Mouse (Mus musculus): ENCODE results near the gene Carm1.
A peak's percentile ranks its signal among the peaks of the same experiment; 100 is the strongest.
"Not testable (repeated sequence)": the region's sequence is repeated elsewhere in the genome, so short reads cannot be mapped to it uniquely, and the experiment has no call there.

Gene Carm1

DNA sequence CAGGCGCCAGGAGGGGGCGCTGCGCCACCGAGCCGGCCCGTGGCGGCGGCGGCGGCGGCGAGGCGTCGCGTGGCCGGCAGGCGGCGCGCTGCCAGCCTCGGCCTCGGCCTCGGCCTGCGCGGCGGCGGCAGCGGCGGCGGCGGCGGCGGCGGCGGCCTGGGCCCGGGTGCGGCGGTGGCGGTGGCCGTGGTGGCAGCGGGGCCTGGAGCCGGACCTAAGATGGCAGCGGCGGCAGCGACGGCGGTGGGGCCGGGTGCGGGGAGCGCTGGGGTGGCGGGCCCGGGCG lies at the start of gene Carm1:
Carm1 (plus strand) TSS at position 106 of the 286 bp plus-strand sequence.
- DNase-seq (ENCODE audit: low read depth, low spot score): no peak

DNA sequence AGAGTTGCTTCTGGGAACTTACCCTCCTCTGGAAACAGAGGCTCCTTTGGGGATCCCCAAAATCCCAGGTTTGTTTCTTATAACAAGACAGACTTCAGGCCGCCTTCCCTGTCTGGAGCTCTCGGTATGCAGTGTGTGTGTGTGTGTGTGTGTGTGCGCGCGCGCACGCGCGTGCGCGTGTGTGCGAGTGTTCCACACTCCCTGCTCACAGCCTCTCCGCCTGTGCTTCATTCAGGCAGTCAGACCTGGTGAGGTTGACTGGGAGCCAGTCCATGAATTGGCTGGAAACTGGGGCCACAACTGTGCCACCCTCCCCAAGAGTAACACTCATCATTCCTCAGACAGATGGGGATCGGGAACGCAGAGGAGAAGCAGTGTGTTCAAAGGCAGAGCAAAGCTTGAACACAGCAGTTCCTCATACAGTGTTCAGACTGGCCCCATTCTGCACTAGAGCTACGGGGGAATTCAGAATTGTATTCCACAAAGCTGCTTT lies 49.6 kb upstream of the Carm1 start:
- DNase-seq (ENCODE audit: low read depth, low spot score): no peak

GRCm38 (mm10) chr9:21497664-21498063 lies 49.0 kb upstream of the Carm1 start:
- DNase-seq (ENCODE audit: low read depth, low spot score): no peak

DNA sequence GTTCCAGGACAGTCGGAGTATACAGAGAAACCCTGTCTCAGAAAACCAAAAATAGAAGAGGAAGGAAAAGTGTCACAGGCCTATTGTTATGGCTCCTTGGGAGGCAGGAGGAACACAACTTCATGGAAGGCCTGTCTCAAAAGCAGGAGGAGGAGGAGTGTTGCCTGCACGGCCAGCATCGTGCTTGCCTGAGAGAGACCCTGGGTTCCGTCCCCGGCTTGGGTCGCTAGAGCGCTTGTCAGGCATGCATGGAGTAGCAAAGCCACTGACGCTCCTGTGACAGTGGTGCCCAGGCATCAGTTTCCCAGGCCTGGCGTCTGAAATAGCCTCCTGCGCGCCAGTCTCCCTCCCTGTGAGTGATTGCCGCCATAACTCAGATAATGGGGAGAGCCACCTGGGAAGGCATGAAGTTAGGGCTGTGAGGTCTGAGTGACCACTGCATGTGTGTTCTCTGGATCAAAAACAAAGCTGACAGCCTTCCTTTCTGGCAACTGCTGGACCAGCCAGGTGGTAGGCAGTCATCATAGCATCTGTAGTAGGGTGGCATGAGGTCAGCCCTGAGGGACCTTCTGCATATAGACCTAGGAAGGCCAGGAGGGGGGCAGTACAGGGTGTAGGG lies 48.3 kb upstream of the Carm1 start:
- DNase-seq (ENCODE audit: low read depth, low spot score): no peak

DNA sequence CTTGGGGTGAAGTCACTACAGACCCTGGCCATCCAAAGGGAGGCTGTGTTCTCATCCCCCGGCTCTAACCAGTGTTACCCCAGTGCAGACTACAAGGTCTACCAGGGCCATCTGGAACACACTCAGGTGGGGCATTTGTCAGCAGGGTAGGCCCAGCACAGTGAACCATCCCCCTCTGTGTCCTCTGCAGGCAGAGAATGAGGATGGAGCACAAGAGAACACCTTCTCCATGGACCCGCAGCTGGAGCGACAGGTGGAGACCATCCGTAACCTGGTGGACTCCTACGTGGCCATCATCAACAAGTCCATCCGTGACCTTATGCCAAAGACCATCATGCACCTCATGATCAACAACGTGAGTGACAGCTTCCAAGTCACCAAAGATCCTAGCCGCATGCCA lies 43.3 kb upstream of the Carm1 start:
- DNase-seq (ENCODE audit: low read depth, low spot score): no peak

- DNase-seq (ENCODE audit: low read depth, low spot score): no peak
Observed at GRCm38 (mm10) chr9:21505767-21506166, 40.9 kb upstream of the Carm1 start.

GRCm38 (mm10) chr9:21507753-21508430 lies 38.8 kb upstream of the Carm1 start:
- DNase-seq (ENCODE audit: low read depth, low spot score): no peak

DNA sequence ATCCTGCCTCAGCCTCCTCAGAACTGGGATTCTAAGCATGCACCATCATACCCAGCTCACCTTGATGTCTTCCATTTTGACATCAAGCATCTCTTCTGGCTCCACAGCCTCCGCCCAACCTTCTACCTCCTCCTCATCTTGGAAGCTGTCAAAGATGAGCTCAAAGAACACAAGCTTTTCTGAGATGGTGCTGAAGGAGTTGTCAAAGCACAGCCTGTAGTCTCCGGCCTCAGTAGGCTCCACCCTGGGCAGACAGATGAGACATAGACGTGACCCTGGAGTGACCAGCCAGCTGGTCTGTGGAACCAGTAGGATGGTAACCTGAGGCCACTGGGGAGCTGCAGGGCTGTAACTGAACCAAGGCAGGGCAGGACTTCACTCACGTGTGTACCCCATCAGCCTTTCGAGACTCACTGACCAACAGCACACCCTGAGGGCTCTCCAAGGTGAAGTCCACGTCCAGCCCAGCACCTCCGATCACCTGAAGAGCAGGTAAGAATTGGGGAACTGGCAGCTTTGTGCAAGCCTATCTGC lies 37.8 kb upstream of the Carm1 start:
- no peak for DNase-seq (ENCODE audit: low read depth, low spot score)

GRCm38 (mm10) chr9:21509772-21510688 lies 36.7 kb upstream of the Carm1 start, which contains the start of gene Tmed1:
TSS of gene Tmed1 (minus strand) at chr9:21510252.
- DNase-seq (ENCODE audit: low read depth, low spot score): peak; percentile 93

- DNase-seq (ENCODE audit: low read depth, low spot score): no peak
Observed at GRCm38 (mm10) chr9:21510689-21511015, 36.0 kb upstream of the Carm1 start.

DNA sequence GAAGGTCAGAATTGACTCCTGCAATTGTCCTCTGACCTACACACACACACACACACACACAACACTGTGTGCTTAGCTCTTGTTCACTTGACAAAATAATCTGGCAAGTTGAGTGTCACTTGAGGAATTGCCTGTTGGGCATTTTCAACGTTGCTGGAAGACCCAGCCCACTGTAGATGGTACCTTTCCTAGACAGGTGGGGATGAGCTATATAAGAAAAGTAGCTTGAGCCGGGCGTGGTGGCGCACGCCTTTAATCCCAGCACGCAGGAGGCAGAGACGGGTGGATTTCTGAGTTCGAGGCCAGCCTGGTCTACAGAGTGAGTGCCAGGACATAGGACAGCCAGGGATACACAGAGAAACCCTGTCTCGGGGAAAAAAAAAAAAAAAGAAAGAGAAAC lies 35.6 kb upstream of the Carm1 start:
- no peak for DNase-seq (ENCODE audit: low read depth, low spot score)

- DNase-seq (ENCODE audit: low read depth, low spot score): no peak
Observed at GRCm38 (mm10) chr9:21513466-21513865, 33.2 kb upstream of the Carm1 start.

- DNase-seq (ENCODE audit: low read depth, low spot score): no peak
Observed at GRCm38 (mm10) chr9:21517947-21518495, 28.7 kb upstream of the Carm1 start.

- DNase-seq (ENCODE audit: low read depth, low spot score): not testable (repeated sequence)
Observed at GRCm38 (mm10) chr9:21518690-21519089, 28.0 kb upstream of the Carm1 start.

DNA sequence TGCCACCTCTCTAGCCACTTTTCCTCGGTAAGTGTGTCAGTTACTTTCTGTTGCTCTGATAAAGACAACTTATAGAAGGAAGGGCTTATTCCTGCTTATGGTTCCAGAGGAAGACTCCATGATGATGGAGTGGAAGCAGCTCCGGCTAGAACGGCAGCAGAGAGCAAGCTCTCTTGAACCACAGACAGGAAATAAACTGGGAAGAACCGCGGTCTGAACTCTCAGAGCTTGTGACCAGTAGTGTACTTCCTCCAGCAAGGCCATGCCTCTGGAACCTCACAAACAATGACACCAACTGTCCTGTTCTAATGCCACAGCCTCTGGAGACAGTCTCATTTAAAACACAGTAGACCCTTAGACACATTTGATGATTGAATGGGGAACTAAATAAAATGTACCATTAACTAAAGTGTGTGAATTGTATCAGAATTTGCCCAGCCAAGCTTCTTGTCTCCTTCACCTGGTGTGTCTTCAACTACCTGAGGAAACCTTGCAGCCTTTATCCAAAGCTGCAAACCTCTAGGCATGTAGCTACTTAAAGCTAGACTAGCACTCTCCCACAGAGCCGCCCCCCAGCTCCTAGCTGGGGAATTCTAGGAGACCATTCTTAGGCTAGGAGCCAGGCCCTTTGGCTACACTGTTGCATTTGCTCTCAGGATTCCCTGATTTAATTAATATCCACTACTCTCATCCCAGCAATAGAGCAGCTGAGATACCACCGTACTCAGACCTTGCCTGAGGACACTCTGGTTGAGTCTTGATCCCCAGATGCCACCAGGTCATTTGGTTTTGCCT lies 21.4 kb upstream of the Carm1 start:
- DNase-seq (ENCODE audit: low read depth, low spot score): no peak

DNA sequence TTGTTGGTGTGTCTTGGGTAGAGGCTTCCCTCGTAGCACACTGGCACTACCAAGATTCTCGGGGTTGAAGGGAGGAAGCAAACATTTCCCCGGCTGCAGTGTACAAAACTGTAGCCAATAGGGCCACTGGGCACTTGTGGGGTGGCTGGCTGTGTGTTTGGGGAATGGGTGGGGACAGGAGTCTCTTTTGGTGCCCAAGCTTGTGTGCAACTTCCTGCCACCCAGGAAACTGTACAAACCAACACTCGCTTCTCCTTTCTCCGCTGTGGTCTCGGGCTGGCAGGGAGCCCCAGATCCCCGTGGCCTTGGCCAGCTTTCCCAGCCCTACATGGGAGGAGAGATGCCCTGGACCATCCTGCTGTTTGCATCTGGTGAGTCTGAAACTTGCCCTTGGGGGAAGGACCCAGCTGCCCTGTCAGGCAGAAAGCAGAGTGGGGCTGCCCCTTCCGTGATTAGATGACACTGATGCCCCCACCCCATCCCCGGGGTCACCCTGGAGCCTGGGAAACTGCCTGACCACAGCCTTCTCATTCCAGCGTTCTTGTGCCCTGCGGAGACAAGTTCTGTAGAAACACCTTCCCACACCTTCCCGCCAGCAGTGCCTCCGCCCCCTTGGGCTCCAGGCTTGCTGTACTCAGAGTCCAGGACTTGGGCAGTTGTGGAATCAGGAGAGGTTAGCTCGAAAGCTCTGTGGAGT lies 20.6 kb upstream of the Carm1 start, which contains the start of gene AB124611:
AB124611 (plus strand) TSS at position 240 of the 697 bp plus-strand sequence.
- DNase-seq (ENCODE audit: low read depth, low spot score): no peak

- no peak for DNase-seq (ENCODE audit: low read depth, low spot score)
Observed at GRCm38 (mm10) chr9:21526634-21526944, 20.1 kb upstream of the Carm1 start.

- no peak for DNase-seq (ENCODE audit: low read depth, low spot score)
Observed at GRCm38 (mm10) chr9:21527100-21527801, 19.4 kb upstream of the Carm1 start.

- DNase-seq (ENCODE audit: low read depth, low spot score): no peak
Observed at GRCm38 (mm10) chr9:21527917-21528324, 18.8 kb upstream of the Carm1 start.

- DNase-seq (ENCODE audit: low read depth, low spot score): no peak
Observed at GRCm38 (mm10) chr9:21536501-21536900, 10.2 kb upstream of the Carm1 start.

Data from brain, embryonic 18.5 days (tissue).